Mouse (Mus musculus): Measurements from ENCODE around the gene Myl9. TPM values are rescaled to one million over a fixed set of nuclear protein-coding genes. Genes with fewer than 3 reads are reported as not detected.

Gene Myl9
- total and polyA plus RNA-seq, 2 experiments from 2014 or later: 1,431 to 1,885 TPM

DNA sequence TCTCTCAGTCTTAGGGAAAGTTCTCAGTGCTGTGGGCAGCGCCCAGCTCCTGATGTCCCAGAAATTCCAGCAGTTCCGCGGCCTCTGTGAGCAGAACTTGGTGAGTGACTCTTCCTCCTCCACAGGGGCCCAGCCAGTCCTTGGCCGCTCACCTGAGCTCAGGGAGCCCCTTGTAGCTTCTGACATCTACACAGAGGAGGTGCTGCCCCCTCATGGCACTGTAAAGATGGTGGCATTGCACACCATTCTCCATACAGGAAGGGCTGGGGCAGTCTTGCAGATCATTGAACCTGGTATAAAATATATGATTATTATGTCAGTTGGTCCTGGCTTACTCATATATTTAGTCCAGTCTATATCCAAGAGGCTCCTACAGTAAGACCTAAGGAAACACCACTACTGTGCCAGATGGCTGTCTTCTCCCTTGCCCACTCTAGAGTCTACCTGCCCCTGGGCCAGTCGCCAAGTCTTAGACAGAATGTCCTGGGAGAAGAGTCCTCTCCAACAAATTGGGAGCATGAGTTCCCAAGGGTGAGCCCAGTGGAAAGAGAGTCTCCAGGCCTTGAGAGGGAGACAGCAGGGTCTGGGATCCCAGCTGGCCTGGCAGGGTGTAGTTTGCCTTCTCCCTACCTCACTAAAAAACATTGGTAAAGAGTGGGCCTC lies 14.2 kb upstream of the Myl9 start:
- TF ChIP-seq CTCF (IDR thresholded peaks at IDR 0.05; ENCODE audit: low read depth) (peak; percentile 57), EP300 (IDR thresholded peaks at IDR 0.05; ENCODE audit: low read depth) (no peak)
- Histone ChIP-seq H3K9ac (replicated peaks; ENCODE audit: low read depth, low read length) (no peak overlapping the region), H3K9me3 (replicated peaks; ENCODE audit: control insufficient read depth, low read length) (no peaks in the 10 kb centered on the region), H3K4me2 (ENCODE audit: low read depth, low read length) (no peak overlapping the region), H3K4me1 (ENCODE audit: control insufficient read depth, insufficient read depth) (no peaks in the 10 kb centered on the region), H3K27me3 (ENCODE audit: control insufficient read depth, insufficient read depth, low read length) (no peaks in the 10 kb centered on the region), H3K4me3 (ENCODE audit: low read depth, low read length) (no peak overlapping the region), H3K36me3 (replicated peaks; ENCODE audit: control insufficient read depth, insufficient read depth, low read length) (peaks cover 63% of the 10 kb centered on the region), H3K27ac (ENCODE audit: low read depth) (no peak overlapping the region)
- 75% methylated on average over 5 of the region's 5 CpGs for WGBS
- no peak for DNase-seq (ENCODE audit: low spot score)
- 0 out of 2 replicates have a peak, but pooled peaks have one; percentile 42 for ATAC-seq (ENCODE audit: insufficient read depth, low read depth)

DNA sequence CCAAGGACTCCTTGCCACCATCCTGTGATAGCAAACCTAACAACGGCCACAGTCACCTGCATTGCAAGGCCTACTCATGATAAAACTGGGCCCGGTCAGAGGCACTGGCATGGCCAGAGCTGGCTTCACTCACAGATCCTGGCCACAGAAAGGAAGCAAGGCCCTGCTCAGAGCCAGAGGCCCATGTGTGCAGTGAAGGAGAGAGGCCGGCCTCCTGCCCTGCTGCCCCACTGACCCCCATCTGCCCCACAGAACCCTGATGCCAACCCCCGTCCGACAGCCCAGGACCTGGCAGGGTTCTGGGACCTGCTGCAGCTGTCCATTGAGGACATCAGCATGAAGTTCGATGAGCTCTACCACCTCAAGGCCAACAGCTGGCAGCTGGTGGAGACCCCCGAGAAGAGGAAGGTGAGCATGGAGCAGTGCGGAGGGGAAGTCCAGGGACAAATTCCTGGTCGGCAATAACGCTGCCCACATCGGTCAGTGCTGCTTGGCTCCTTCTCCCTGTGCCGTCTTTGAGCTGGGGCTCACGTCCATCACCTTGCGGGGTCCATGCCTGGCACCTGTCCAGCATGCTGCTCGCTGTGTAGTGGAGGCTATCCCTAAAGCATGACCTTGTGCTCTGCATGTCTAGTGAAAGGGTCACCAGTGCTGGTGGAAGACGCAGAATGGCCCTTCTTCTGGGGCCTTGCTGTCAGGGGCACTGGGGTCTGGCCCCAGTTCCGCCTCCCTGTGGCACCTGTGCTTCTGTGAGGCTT lies 13.5 kb upstream of the Myl9 start:
- 93% methylated on average over 17 of the region's 17 CpGs for WGBS
- Histone ChIP-seq H3K9me3 (replicated peaks; ENCODE audit: control insufficient read depth, low read length) (no peaks in the 10 kb centered on the region), H3K27me3 (ENCODE audit: control insufficient read depth, insufficient read depth, low read length) (no peaks in the 10 kb centered on the region), H3K4me3 (ENCODE audit: low read depth, low read length) (no peak overlapping the region), H3K36me3 (replicated peaks; ENCODE audit: control insufficient read depth, insufficient read depth, low read length) (peaks cover 56% of the 10 kb centered on the region), H3K9ac (replicated peaks; ENCODE audit: low read depth, low read length) (no peak overlapping the region), H3K27ac (ENCODE audit: low read depth) (no peak overlapping the region), H3K4me2 (ENCODE audit: low read depth, low read length) (no peak overlapping the region), H3K4me1 (ENCODE audit: control insufficient read depth, insufficient read depth) (no peaks in the 10 kb centered on the region)
- DNase-seq (ENCODE audit: low spot score) (no peak), ATAC-seq (ENCODE audit: insufficient read depth, low read depth) (no peak)
- TF ChIP-seq CTCF (IDR thresholded peaks at IDR 0.05; ENCODE audit: low read depth) (no peak), EP300 (IDR thresholded peaks at IDR 0.05; ENCODE audit: low read depth) (no peak)

DNA sequence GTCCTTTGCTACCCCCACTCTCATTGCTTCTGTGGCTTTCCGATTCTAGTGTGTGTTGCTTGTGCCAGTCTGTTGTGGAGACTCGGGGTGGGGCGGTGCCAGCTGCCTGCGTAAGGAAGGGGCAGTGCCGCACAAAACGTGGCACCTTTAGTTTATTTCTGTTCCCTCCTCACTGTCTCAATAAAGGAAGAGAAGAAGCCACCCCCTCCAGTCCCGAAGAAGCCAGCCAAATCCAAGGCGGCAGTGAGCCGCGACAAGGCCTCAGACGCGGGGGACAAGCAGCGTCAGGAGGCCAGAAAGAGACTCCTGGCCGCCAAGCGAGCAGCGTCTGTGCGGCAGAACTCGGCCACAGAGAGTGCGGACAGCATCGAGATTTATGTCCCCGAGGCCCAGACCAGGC lies 12.7 kb upstream of the Myl9 start:
- no peak for DNase-seq (ENCODE audit: low spot score)

DNA sequence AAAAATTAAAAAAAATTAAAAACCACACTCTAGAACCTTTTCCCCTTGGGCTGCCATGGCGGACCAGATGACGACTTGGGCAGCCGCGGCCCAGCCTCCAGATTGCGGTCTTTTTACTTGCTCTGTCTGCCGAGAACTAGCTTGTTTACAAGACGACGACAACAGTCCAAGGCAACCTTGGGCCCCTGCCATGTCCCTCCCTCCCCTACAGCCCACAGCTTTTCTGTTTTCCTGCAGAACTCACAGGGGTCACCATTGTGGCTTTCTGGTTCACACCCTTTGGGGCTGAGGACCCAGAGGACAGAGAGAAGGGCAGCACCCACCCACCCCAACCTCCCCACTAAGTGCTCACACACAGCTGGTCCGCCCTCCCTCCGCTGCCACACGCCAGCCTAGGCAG lies 12.1 kb upstream of the Myl9 start:
- DNase-seq (ENCODE audit: low spot score): no peak
- peaks cover 42% of the 10 kb centered on the region for H3K36me3 ChIP-seq (replicated peaks; ENCODE audit: control insufficient read depth, insufficient read depth, low read length)
- no peak overlapping the region for H3K27ac ChIP-seq (ENCODE audit: low read depth)
- H3K4me2 ChIP-seq (ENCODE audit: low read depth, low read length): no peak overlapping the region
- TF ChIP-seq EP300 (IDR thresholded peaks at IDR 0.05; ENCODE audit: low read depth): no peak
- TF ChIP-seq CTCF (IDR thresholded peaks at IDR 0.05; ENCODE audit: low read depth): no peak
- no peak for ATAC-seq (ENCODE audit: insufficient read depth, low read depth)
- H3K27me3 ChIP-seq (ENCODE audit: control insufficient read depth, insufficient read depth, low read length): no peaks in the 10 kb centered on the region
- H3K9me3 ChIP-seq (replicated peaks; ENCODE audit: control insufficient read depth, low read length): no peaks in the 10 kb centered on the region
- H3K9ac ChIP-seq (replicated peaks; ENCODE audit: low read depth, low read length): no peak overlapping the region
- H3K4me1 ChIP-seq (ENCODE audit: control insufficient read depth, insufficient read depth): no peaks in the 10 kb centered on the region
- no peak overlapping the region for H3K4me3 ChIP-seq (ENCODE audit: low read depth, low read length)
- WGBS: 86% methylated on average over 11 of the region's 11 CpGs

More for the DNA sequence above, 12.7 kb upstream of the Myl9 start:
- no peak for ATAC-seq (ENCODE audit: insufficient read depth, low read depth)
- Histone ChIP-seq H3K9me3 (replicated peaks; ENCODE audit: control insufficient read depth, low read length) (no peaks in the 10 kb centered on the region), H3K27ac (ENCODE audit: low read depth) (no peak overlapping the region), H3K9ac (replicated peaks; ENCODE audit: low read depth, low read length) (no peak overlapping the region), H3K4me2 (ENCODE audit: low read depth, low read length) (no peak overlapping the region), H3K4me1 (ENCODE audit: control insufficient read depth, insufficient read depth) (no peaks in the 10 kb centered on the region), H3K36me3 (replicated peaks; ENCODE audit: control insufficient read depth, insufficient read depth, low read length) (peaks cover 48% of the 10 kb centered on the region), H3K4me3 (ENCODE audit: low read depth, low read length) (no peak overlapping the region), H3K27me3 (ENCODE audit: control insufficient read depth, insufficient read depth, low read length) (no peaks in the 10 kb centered on the region)
- WGBS: 83% methylated on average over 21 of the region's 21 CpGs
- TF ChIP-seq CTCF (IDR thresholded peaks at IDR 0.05; ENCODE audit: low read depth): no peak

GRCm38 (mm10) chr2:156764022-156764421 lies 11.2 kb upstream of the Myl9 start:
- no peak overlapping the region for H3K4me2 ChIP-seq (ENCODE audit: low read depth, low read length)
- H3K27ac ChIP-seq (ENCODE audit: low read depth): no peak overlapping the region
- WGBS: 92% methylated on average over 10 of the region's 10 CpGs
- H3K36me3 ChIP-seq (replicated peaks; ENCODE audit: control insufficient read depth, insufficient read depth, low read length): peaks cover 33% of the 10 kb centered on the region
- H3K9me3 ChIP-seq (replicated peaks; ENCODE audit: control insufficient read depth, low read length): no peaks in the 10 kb centered on the region
- no peaks in the 10 kb centered on the region for H3K27me3 ChIP-seq (ENCODE audit: control insufficient read depth, insufficient read depth, low read length)
- TF ChIP-seq EP300 (IDR thresholded peaks at IDR 0.05; ENCODE audit: low read depth): no peak
- no peak for TF ChIP-seq CTCF (IDR thresholded peaks at IDR 0.05; ENCODE audit: low read depth)
- no peak overlapping the region for H3K9ac ChIP-seq (replicated peaks; ENCODE audit: low read depth, low read length)
- H3K4me3 ChIP-seq (ENCODE audit: low read depth, low read length): no peak overlapping the region
- DNase-seq (ENCODE audit: low spot score) (no peak), ATAC-seq (ENCODE audit: insufficient read depth, low read depth) (no peak; the same call in 1 of the 2 replicates)
- H3K4me1 ChIP-seq (ENCODE audit: control insufficient read depth, insufficient read depth): no peaks in the 10 kb centered on the region
